Mouse (Mus musculus) cortical plate, adult 2 months (tissue): Measurements from ENCODE around the gene Serpina3n.

Experiments
- CTCF ChIP-seq: fragments of 200-500 bp; IDR thresholded peaks from 2 replicates; pipeline ENCODE4 v1.5.1; 2011; ENCODE audit warnings: mild to moderate bottlenecking, control low read depth, low read length; ENCODE audit not compliant: insufficient read depth; ENCODE audit errors: extremely low read depth
- POLR2A ChIP-seq: fragments of 200-500 bp; IDR thresholded peaks from 2 replicates; pipeline ENCODE4 v1.6.1; 2011; ENCODE audit warnings: mild to moderate bottlenecking, low read length, control low read depth; ENCODE audit not compliant: insufficient read depth; ENCODE audit errors: extremely low read depth

- TF ChIP-seq POLR2A, result no peak
- 0 out of 2 replicates have a peak, but pooled peaks have one; percentile 1 for TF ChIP-seq CTCF
Observed at GRCm38 (mm10) chr12:104453002-104453401, 46.5 kb downstream of the Serpina3n start.
